Mouse (Mus musculus) testis, adult 2 months (tissue): ENCODE measurements around the gene Cadps.

Experiments used
- CTCF ChIP-seq: fragments of 200-500 bp; IDR thresholded peaks from 2 replicates; pipeline ENCODE4 v1.5.1; 2012; ENCODE audit warnings: low read depth, mild to moderate bottlenecking, inconsistent platforms, low read length, moderate library complexity; ENCODE audit not compliant: control insufficient read depth, insufficient read depth, insufficient replicate concordance
- POLR2A ChIP-seq: fragments of 200-500 bp; IDR thresholded peaks from 2 replicates; pipeline ENCODE4 v1.6.1; 2012; ENCODE audit warnings: low read depth, mild to moderate bottlenecking, inconsistent platforms, low read length, moderate library complexity; ENCODE audit not compliant: control insufficient read depth

DNA sequence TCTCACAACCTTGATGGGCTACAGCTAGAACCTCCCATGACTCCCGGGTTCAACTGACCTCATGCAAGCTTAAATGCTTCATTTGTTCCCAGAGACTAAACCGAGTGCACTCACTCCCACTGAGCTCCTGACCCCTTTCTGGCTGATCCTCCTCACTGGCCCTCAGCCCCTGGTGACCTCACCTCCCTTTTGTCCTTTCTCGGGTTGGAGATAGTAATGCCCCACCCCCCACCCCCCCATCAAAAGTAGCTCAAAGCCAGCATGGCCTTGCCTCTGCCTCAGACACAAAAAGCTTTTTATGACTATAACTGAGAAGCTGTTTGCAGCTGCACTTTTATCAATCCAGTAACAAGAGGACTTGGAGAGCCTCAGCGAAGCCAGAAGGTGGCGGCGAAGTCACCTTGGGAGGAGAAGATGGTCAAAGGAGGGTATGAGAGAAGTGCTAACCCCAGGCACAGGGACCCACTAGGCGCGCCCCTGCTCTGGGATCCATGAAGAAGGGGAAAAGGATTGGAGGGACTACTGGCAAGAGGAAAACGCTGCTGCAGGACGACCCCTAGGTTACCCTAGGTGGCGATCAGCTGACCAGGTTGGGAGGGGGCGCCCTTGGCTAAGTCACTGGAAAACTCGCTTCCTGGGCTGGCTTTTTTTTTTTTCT is 1.6 kb downstream of the Cadps start:
- no peak for TF ChIP-seq CTCF
- TF ChIP-seq POLR2A: no peak
